Mouse (Mus musculus) hindbrain, postnatal 0 days (tissue): ENCODE data around the gene Mta1. TPM values are rescaled to one million over a fixed set of nuclear protein-coding genes. Genes with fewer than 3 reads are reported as not detected.

Source experiments
- ATAC-seq: fragments of 200-750 bp; cut with Nextera tagmentation; 2 replicates; pipeline ENCODE4 v1.8.0; 2017; ENCODE audit warnings: mild to moderate bottlenecking, moderate TSS enrichment, moderate library complexity
- DNase-seq: peaks from one replicate; pipeline ENCODE4 v3.0.0-alpha.2; 2015; ENCODE audit warnings: low spot score
- H3K27ac ChIP-seq: fragments of 300-500 bp; sonication (generic); 2 replicates; pipeline ENCODE4 v1.5.1; 2014; ENCODE audit warnings: mild to moderate bottlenecking
- H3K27me3 ChIP-seq: fragments of 300-500 bp; sonication (generic); 2 replicates; pipeline ENCODE4 v1.6.1; 2014; ENCODE audit warnings: low read length, mixed read lengths; ENCODE audit not compliant: insufficient read depth
- H3K36me3 ChIP-seq: fragments of 300-500 bp; sonication (generic); 2 replicates; pipeline ENCODE4 v1.6.1; 2014; ENCODE audit warnings: low read length, mixed read lengths; ENCODE audit not compliant: insufficient read depth
- H3K4me1 ChIP-seq: fragments of 300-500 bp; sonication (generic); 2 replicates; pipeline ENCODE4 v1.6.1; 2014; ENCODE audit warnings: antibody characterized with exemption, low read length, mixed read lengths; ENCODE audit not compliant: insufficient read depth
- H3K4me2 ChIP-seq: fragments of 300-500 bp; sonication (generic); 2 replicates; pipeline ENCODE4 v1.6.1; 2014; ENCODE audit warnings: low read depth, mild to moderate bottlenecking, low read length, moderate library complexity, mixed read lengths
- H3K4me3 ChIP-seq: fragments of 300-500 bp; sonication (generic); 2 replicates; pipeline ENCODE4 v1.5.1; 2014; ENCODE audit warnings: low read length
- H3K9ac ChIP-seq: fragments of 300-500 bp; sonication (generic); replicated peaks from 2 replicates; pipeline ENCODE4 v1.6.1; 2014; ENCODE audit warnings: mild to moderate bottlenecking, low read length, moderate library complexity, mixed read lengths
- H3K9me3 ChIP-seq: fragments of 300-500 bp; sonication (generic); 2 replicates; pipeline ENCODE4 v1.6.1; 2016; ENCODE audit warnings: low read length, mixed read lengths
- CTCF ChIP-seq: IDR thresholded peaks from 2 replicates; pipeline ENCODE4 v1.5.1; 2016; ENCODE audit warnings: antibody characterized with exemption, control low read depth, low read depth
- WGBS: fragments of 180-500 bp; shearing (Covaris S2); extraction: QIAGEN DNeasy Blood & Tissue Kit; methylation state at CpG from one replicate; pipeline ENCODE4 v1.1.7; 2014; 5-methylcytosine and 5-hydroxymethylcytosine counted together
- polyA plus RNA-seq: library from polyadenylated mRNA; unstranded; fragments of >200 nt; fragmentation: Nextera tagmentation; extraction: Ambion mirVana; gene quantifications from 2 replicates; pipeline ENCODE4 v1.2.1, GENCODE M21; 2015
- total RNA-seq: library from RNA; depleted of rRNA; stranded (reverse); fragments of >200 nt; gene quantifications from 2 replicates; pipeline ENCODE4 v1.2.3, GENCODE M21; 2014

The Mta1 gene
- total and polyA plus RNA-seq, 2 experiments from 2014 or later, result 13.1 to 57.6 TPM

DNA sequence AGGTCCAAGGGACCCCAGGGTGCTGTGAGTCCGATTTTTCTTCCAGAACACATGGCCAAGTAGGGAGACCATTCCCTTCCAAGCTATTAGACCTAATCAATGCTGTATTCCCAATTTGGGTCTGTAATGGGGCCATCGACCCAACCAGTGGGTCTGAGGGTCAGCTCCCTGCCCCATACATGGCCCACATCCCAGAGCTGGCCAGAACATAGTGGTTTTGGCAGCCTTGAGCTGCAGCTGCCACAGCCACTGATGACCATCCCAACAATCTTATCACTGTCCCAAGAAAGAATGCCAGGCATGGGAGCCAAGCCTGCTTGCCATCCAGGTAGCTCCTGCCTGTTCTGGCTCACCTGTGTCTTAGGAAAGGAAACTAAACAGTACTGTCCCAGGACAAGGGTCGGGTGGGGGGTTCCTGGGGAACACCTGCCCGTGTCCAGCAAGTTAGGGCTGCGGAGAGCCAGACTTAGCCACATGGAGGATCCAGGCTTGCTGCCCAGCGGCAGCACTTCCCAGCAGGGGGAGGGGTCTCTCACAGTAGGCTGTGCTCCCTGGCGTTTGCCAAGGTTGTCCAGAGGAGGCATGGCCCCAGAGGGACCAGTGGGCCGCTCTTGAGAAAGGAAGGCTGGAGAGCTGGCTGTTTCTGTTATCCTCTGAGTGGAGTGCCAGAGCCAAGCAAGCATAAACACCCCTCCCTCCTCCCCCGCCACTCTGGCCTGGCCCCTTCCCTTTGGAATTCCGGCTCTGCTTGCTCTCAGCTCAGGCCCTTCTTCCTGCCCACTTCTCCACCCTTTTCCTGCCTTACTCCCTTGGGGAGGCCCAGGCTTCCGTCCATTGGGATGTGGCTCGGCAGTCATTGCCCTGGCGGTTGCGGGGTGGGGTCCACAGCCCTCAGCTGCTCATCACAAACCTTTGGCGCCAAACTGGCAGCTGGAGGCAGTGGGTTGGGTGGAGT lies 44.2 kb downstream of the Mta1 start:
- H3K27me3 ChIP-seq, result no peaks in the 10 kb centered on the region
- peaks cover 17% of the 10 kb centered on the region; the same call in 1 of the 2 replicates for H3K36me3 ChIP-seq
- H3K27ac ChIP-seq, result peak overlapping the region; percentile 74
- peak; percentile 23; the same call in 1 of the 2 replicates for TF ChIP-seq CTCF
- H3K9ac ChIP-seq, result peak overlapping the region; percentile 56
- H3K4me3 ChIP-seq, result peak overlapping the region; percentile 52
- DNase-seq (peak; percentile 78), ATAC-seq (peak; percentile 10; the same call in 1 of the 2 replicates)
- 12% methylated on average over 15 of the region's 15 CpGs for WGBS
- no peaks in the 10 kb centered on the region for H3K9me3 ChIP-seq
- peaks cover 45% of the 10 kb centered on the region for H3K4me1 ChIP-seq
- peak overlapping the region; percentile 68 for H3K4me2 ChIP-seq

GRCm38 (mm10) chr12:113143164-113143563 lies 45.1 kb downstream of the Mta1 start:
- no peak for TF ChIP-seq CTCF
- H3K4me3 ChIP-seq, result peak overlapping the region; percentile 52
- no peak for ATAC-seq
- H3K36me3 ChIP-seq, result peaks cover 12% of the 10 kb centered on the region; the same call in 1 of the 2 replicates
- H3K4me1 ChIP-seq, result peaks cover 49% of the 10 kb centered on the region
- DNase-seq, result no peak
- no peaks in the 10 kb centered on the region for H3K9me3 ChIP-seq
- H3K9ac ChIP-seq, result no peak overlapping the region
- no peaks in the 10 kb centered on the region for H3K27me3 ChIP-seq
- peak overlapping the region; percentile 74; the same call in 1 of the 2 replicates for H3K27ac ChIP-seq
- H3K4me2 ChIP-seq, result peak overlapping the region; percentile 68
- 61% methylated on average over 7 of the region's 7 CpGs for WGBS

DNA sequence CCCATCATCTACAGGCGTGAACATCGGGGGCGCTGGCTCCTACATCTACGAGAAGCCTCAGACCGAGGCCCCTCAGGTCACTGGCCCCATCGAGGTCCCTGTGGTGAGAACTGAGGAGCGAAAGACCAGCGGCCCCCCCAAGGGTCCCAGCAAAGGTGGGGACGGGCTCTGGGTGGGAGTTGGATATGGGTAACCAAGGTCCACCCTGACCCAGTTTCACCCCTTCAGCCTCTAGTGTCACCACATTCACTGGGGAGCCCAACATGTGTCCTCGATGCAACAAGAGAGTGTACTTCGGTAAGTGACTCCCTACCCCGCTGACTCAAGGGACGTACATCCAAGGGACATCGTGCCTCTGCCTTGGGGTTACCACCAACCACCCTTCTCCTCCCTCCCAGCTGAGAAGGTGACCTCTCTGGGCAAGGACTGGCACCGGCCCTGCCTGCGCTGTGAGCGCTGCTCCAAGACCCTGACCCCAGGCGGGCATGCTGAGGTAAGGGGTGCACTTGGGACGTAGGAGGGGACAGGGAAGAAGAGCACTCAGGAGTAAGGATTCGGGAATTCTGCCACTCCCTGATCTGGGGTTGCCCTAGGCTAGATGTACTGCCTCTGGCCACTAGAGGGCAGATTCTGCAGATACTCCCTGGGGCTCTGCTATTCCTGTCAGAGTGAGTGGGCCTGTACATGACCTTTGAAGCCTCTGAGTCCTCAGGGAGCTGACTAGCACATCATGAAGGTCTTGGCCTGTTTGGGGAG lies 46.1 kb downstream of the Mta1 start:
- H3K9ac ChIP-seq, result no peak overlapping the region
- DNase-seq, result peak; percentile 40
- no peaks in the 10 kb centered on the region for H3K9me3 ChIP-seq
- H3K4me1 ChIP-seq, result peaks cover 43% of the 10 kb centered on the region
- ATAC-seq, result no peak
- H3K4me3 ChIP-seq, result no peak overlapping the region
- peak; percentile 79 for TF ChIP-seq CTCF
- peaks cover 11% of the 10 kb centered on the region; the same call in 1 of the 2 replicates for H3K36me3 ChIP-seq
- no peak overlapping the region for H3K4me2 ChIP-seq
- H3K27ac ChIP-seq, result no peak overlapping the region
- WGBS, result 75% methylated on average over 20 of the region's 20 CpGs
- no peaks in the 10 kb centered on the region for H3K27me3 ChIP-seq

- Histone ChIP-seq H3K4me3 (no peak overlapping the region), H3K36me3 (peaks cover 11% of the 10 kb centered on the region; the same call in 1 of the 2 replicates), H3K4me2 (no peak overlapping the region), H3K27me3 (no peaks in the 10 kb centered on the region), H3K4me1 (peaks cover 36% of the 10 kb centered on the region), H3K9me3 (no peaks in the 10 kb centered on the region), H3K27ac (no peak overlapping the region), H3K9ac (no peak overlapping the region)
- 93% methylated on average over 16 of the region's 16 CpGs for WGBS
- DNase-seq, result no peak
- TF ChIP-seq CTCF, result no peak
- ATAC-seq, result no peak
Observed at GRCm38 (mm10) chr12:113144886-113145285, 46.8 kb downstream of the Mta1 start.

DNA sequence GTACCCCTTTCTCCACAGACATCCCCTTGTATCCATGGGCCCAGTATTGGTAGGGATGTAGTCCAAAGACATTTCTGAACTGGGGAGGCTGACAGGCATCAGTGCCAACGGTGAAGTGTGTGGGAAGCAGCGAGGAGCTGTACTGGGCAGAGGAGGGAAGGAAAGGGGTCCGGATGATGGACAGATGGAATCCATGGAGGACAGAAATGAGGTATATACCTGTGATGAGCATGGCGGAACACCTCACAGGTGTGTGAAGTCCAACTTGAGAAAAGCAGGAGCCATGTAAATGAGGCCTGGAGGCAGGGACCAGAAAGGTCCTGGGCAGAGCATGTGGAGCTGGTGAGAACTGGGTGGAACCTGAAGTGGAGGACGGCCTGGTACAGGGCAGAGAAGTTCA lies 47.5 kb downstream of the Mta1 start:
- Histone ChIP-seq H3K27ac (no peak overlapping the region), H3K9ac (no peak overlapping the region), H3K4me3 (no peak overlapping the region), H3K4me2 (no peak overlapping the region), H3K9me3 (no peaks in the 10 kb centered on the region), H3K36me3 (peaks cover 11% of the 10 kb centered on the region; the same call in 1 of the 2 replicates), H3K27me3 (no peaks in the 10 kb centered on the region), H3K4me1 (peaks cover 31% of the 10 kb centered on the region)
- TF ChIP-seq CTCF, result no peak
- ATAC-seq (no peak), DNase-seq (no peak)
- WGBS, result 91% methylated on average over 5 of the region's 5 CpGs

GRCm38 (mm10) chr12:113146112-113147057 lies 48.3 kb downstream of the Mta1 start, which contains the start of gene Crip1:
TSS of gene Crip1 (plus strand) at chr12:113146316.
- H3K4me1 ChIP-seq, result peaks cover 32% of the 10 kb centered on the region
- WGBS, result 10% methylated on average over 45 of the region's 45 CpGs
- peaks cover 11% of the 10 kb centered on the region; the same call in 1 of the 2 replicates for H3K36me3 ChIP-seq
- peak within 1 kb of the TSS; percentile 41; the same call in 1 of the 2 replicates for H3K27ac ChIP-seq
- no peaks in the 10 kb centered on the region for H3K9me3 ChIP-seq
- peak; percentile 76 for DNase-seq
- H3K27me3 ChIP-seq, result no peaks in the 10 kb centered on the region
- H3K9ac ChIP-seq, result 0 out of 2 replicates have a peak within 1 kb of the TSS, but pooled peaks have one; percentile 30
- peak within 1 kb of the TSS; percentile 6; the same call in 1 of the 2 replicates for H3K4me3 ChIP-seq
- ATAC-seq, result peak; percentile 39
- H3K4me2 ChIP-seq, result peak within 1 kb of the TSS; percentile 47
- peak; percentile 84 for TF ChIP-seq CTCF
